Mouse (Mus musculus) embryonic fibroblast, embryonic 13.5 days (primary cell): ENCODE data around the gene Slx1b.

Experiments used
- CTCF ChIP-seq: IDR thresholded peaks from 2 replicates; pipeline ENCODE4 v1.5.1; 2011; ENCODE audit warnings: mild to moderate bottlenecking, control low read depth, low read length, moderate library complexity, borderline replicate concordance; ENCODE audit not compliant: insufficient read depth
- POLR2A ChIP-seq: IDR thresholded peaks from 2 replicates; pipeline ENCODE4 v1.6.1; 2011; ENCODE audit warnings: low read depth, mild to moderate bottlenecking, control low read depth, low read length, moderate library complexity

- TF ChIP-seq CTCF (no peak), POLR2A (no peak)
These were observed 12.8 kb upstream of the Slx1b start for GRCm38 (mm10) chr7:126708175-126708952.
